In genomic region chr16:95834556-95835288, GRCm38 (mm10) we compare ENCODE assay signal across 12 mouse cellular contexts.
DNase-seq lines count a peak whose midpoint lies in the region; ATAC-seq and TF ChIP-seq lines count a peak whose summit lies in the region.
"Had no signal": no experiment of that assay in that cellular context is flagged by ENCODE, and none has a peak within 500 bp of the region (broad histone marks: within the 10 kb centered on the region; RNA-seq: fewer than 3 reads in every experiment).

No protein-coding gene starts in this region.

- no peaks in the 10 kb centered on the region for H3K36me3 ChIP-seq in heart, postnatal 0 days (replicated peaks; ENCODE audit: control insufficient read depth, insufficient read depth, low read length)
- H3K36me3 ChIP-seq in heart, adult 2 months (ENCODE audit: control insufficient read depth, insufficient read depth, low read length) = no peaks in the 10 kb centered on the region
- no peaks in the 10 kb centered on the region for H3K36me3 ChIP-seq in stomach, embryonic 16.5 days (ENCODE audit: control insufficient read depth, insufficient read depth, low read length)
- H3K36me3 ChIP-seq: liver, embryonic 12.5 days; midbrain, embryonic 13.5 days had no signal

- intact Hi-C loops in heart, adult 2 months (cut with DNase I) = loop anchor here (5.0 kb wide), 1 partner anchor 132 kb away; the partner anchor contains the start of gene Ets2

- peaks cover 6% of the 10 kb centered on the region; the same call in 1 of the 2 replicates for H3K4me1 ChIP-seq in heart, postnatal 0 days (ENCODE audit: control insufficient read depth, insufficient read depth)
- H3K4me1 ChIP-seq in heart, adult 2 months (ENCODE audit: control insufficient read depth, insufficient read depth, low read length) = peaks cover 29% of the 10 kb centered on the region
- H3K4me1 ChIP-seq in stomach, embryonic 16.5 days (ENCODE audit: control insufficient read depth, insufficient read depth, low read length) = peaks cover 24% of the 10 kb centered on the region

- no peak for DNase-seq in heart, postnatal 0 days (ENCODE audit: low spot score)
- DNase-seq in heart, adult 2 months = no peak
- DNase-seq in lung, postnatal 36 days = peak; percentile 34
- no peak for DNase-seq in lung, postnatal 25 days (ENCODE audit: low spot score)
- peak; percentile 37 for DNase-seq in gastrocnemius, postnatal 10 days
- no peak for DNase-seq in kidney, postnatal 36 days
- DNase-seq: cerebellum, adult 11 months; spleen, adult 18-20 months had no signal

- TF ChIP-seq CTCF in heart, postnatal 0 days (IDR thresholded peaks at IDR 0.05; ENCODE audit: low read depth) = no peak
- TF ChIP-seq CTCF in heart, adult 2 months (IDR thresholded peaks at IDR 0.05) = no peak

- no peak for TF ChIP-seq EP300 in heart, postnatal 0 days (IDR thresholded peaks at IDR 0.05; ENCODE audit: low read depth)
- no peak for TF ChIP-seq EP300 in heart, adult 2 months (IDR thresholded peaks at IDR 0.05; ENCODE audit: insufficient read depth, low read depth, low read length)

- H3K27me3 ChIP-seq in heart, postnatal 0 days (ENCODE audit: control insufficient read depth, insufficient read depth, low read length) = no peaks in the 10 kb centered on the region
- no peaks in the 10 kb centered on the region for H3K27me3 ChIP-seq in heart, adult 2 months (ENCODE audit: control insufficient read depth, insufficient read depth, low read length)
- H3K27me3 ChIP-seq in stomach, embryonic 16.5 days (ENCODE audit: control insufficient read depth, insufficient read depth, low read length) = no peaks in the 10 kb centered on the region
- H3K27me3 ChIP-seq: midbrain, embryonic 13.5 days had no signal

- H3K79me2 ChIP-seq in heart, adult 2 months (replicated peaks; ENCODE audit: control insufficient read depth, insufficient read depth, low read length) = no peaks in the 10 kb centered on the region

- H3K27ac ChIP-seq in heart, postnatal 0 days (ENCODE audit: low read depth) = 0 out of 2 replicates have a peak overlapping the region, but pooled peaks have one; percentile 89
- no peak overlapping the region; the same call in 1 of the 2 replicates for H3K27ac ChIP-seq in heart, adult 2 months
- H3K27ac ChIP-seq in stomach, embryonic 16.5 days (ENCODE audit: low read length) = peak overlapping the region; percentile 70
- H3K27ac ChIP-seq: liver, embryonic 12.5 days; midbrain, embryonic 13.5 days had no signal

- no peak for TF ChIP-seq POLR2A in heart, adult 2 months (IDR thresholded peaks at IDR 0.05; ENCODE audit: insufficient read depth, low read depth, low read length)

- H3K9me3 ChIP-seq in heart, postnatal 0 days (replicated peaks; ENCODE audit: control insufficient read depth, low read length) = no peaks in the 10 kb centered on the region
- no peaks in the 10 kb centered on the region for H3K9me3 ChIP-seq in stomach, embryonic 16.5 days (replicated peaks; ENCODE audit: control insufficient read depth, low read length)
- H3K9me3 ChIP-seq: liver, embryonic 12.5 days; midbrain, embryonic 13.5 days had no signal

- H3K9ac ChIP-seq in heart, postnatal 0 days (replicated peaks; ENCODE audit: low read depth, low read length) = no peak overlapping the region
- H3K9ac ChIP-seq in heart, adult 2 months (ENCODE audit: low read depth, low read length) = no peak overlapping the region
- H3K9ac ChIP-seq in stomach, embryonic 16.5 days (ENCODE audit: low read length) = 0 out of 2 replicates have a peak overlapping the region, but pooled peaks have one; percentile 22
- H3K9ac ChIP-seq: liver, embryonic 12.5 days; midbrain, embryonic 13.5 days had no signal

- no peak overlapping the region for H3K4me2 ChIP-seq in heart, postnatal 0 days (ENCODE audit: low read depth, low read length)
- no peak overlapping the region for H3K4me2 ChIP-seq in stomach, embryonic 16.5 days (ENCODE audit: low read depth, low read length)
- H3K4me2 ChIP-seq: liver, embryonic 12.5 days; midbrain, embryonic 13.5 days had no signal

- WGBS in heart, postnatal 0 days = 68% methylated on average over 11 of the region's 11 CpGs
- WGBS in heart, adult 2 months = 63% methylated on average over 11 of the region's 11 CpGs
- WGBS in stomach, embryonic 16.5 days = 32% methylated on average over 11 of the region's 11 CpGs

- ATAC-seq in heart, postnatal 0 days (ENCODE audit: insufficient read depth, low read depth) = no peak
- no peak for ATAC-seq in stomach, embryonic 16.5 days (ENCODE audit: insufficient read depth, low FRiP score)
- no peak for ATAC-seq in erythroid progenitor cell, adult 5-6 weeks (replicated peaks; ENCODE audit: low FRiP score, poor library complexity, severe bottlenecking)
- ATAC-seq: liver, embryonic 12.5 days; midbrain, embryonic 13.5 days had no signal

- H3K4me3 ChIP-seq in heart, postnatal 0 days (ENCODE audit: low read depth, low read length) = no peak overlapping the region
- H3K4me3 ChIP-seq in heart, adult 2 months = no peak overlapping the region
- H3K4me3 ChIP-seq in stomach, embryonic 16.5 days (replicated peaks; ENCODE audit: low read length) = no peak overlapping the region
- H3K4me3 ChIP-seq: liver, embryonic 12.5 days; midbrain, embryonic 13.5 days had no signal

Comparison
In these comparisons a context has a peak if more than half of its experiments do, and no peak if none do; other contexts are left out.
1. DNase-seq: peak in lung, postnatal 36 days (single experiment) and gastrocnemius, postnatal 10 days (single experiment); none in heart, postnatal 0 days (single experiment), heart, adult 2 months (0 of 2), lung, postnatal 25 days (single experiment) and kidney, postnatal 36 days (0 of 2).